Mouse (Mus musculus) left cerebral cortex, adult 2 months (tissue): ENCODE results near the gene Bmp4. TPM values are rescaled to one million over a fixed set of nuclear protein-coding genes. Genes with fewer than 3 reads are reported as not detected.

ENCODE experiments used
- DNase-seq, 2 experiments: peaks; one replicate each; pipeline ENCODE4 v3.0.0; 2021 to 2022; ENCODE audit warnings: low spot score in 2 of 2, mixed read lengths in 1 of 2; ENCODE audit errors: extremely low spot score in 1 of 2
- H3K27ac ChIP-seq: fragments of 200-600 bp; 2 replicates; pipeline ENCODE4 v1.8.1; 2022
- H3K4me3 ChIP-seq: fragments of 200-600 bp; 2 replicates; pipeline ENCODE4 v1.8.1; 2022
- CTCF ChIP-seq: fragments of 200-600 bp; IDR thresholded peaks from 2 replicates; pipeline ENCODE4 v1.8.1; 2022; ENCODE audit warnings: antibody characterized with exemption, mild to moderate bottlenecking, moderate library complexity
- intact Hi-C: fragments of 180-260 bp; cut with DNase I; formaldehyde crosslinking; loops from one replicate; pipeline ENCODE4 v1.15.1; 2025
- long read RNA-seq, 2 experiments: library from polyadenylated mRNA; stranded (forward); transcript quantifications; one replicate each; pipeline ENCODE4 v2.0.0; 2021; ENCODE audit warnings: borderline mapping rate in 2 of 2
- total RNA-seq, 2 experiments: library from RNA; stranded (reverse); gene quantifications; 2 replicates each; pipeline ENCODE4 v1.2.3; 2021

Bmp4 gene
- total RNA-seq, result 1 to 10 TPM; 4.2 to 6.0 TPM
- long read RNA-seq, experiment 1, partial matches to known transcripts, result 0 of 1 reads
- long read RNA-seq, experiment 1, other reads (novel, unspliced or antisense), result 0 of 1 reads
- long read RNA-seq, experiment 2, partial matches to known transcripts, result 0 of 1 reads
- long read RNA-seq, experiment 2, other reads (novel, unspliced or antisense), result 1 of 1 reads

GRCm38 (mm10) chr14:46390249-46390775 is at the start of gene Bmp4:
Gene Bmp4 (minus strand): TSS chr14:46390669.
- no peak within 1 kb of the TSS for H3K4me3 ChIP-seq
- no peak for DNase-seq
- intact Hi-C loops, result no loop called here

GRCm38 (mm10) chr14:46439461-46440048 is 49.1 kb upstream of the Bmp4 start:
- TF ChIP-seq CTCF, result no peak
- no peak overlapping the region for H3K27ac ChIP-seq
- no peak for DNase-seq
- intact Hi-C loops, result no loop called here
- no peak overlapping the region for H3K4me3 ChIP-seq

More at GRCm38 (mm10) chr14:46390249-46390775, at the start of gene Bmp4:
- TF ChIP-seq CTCF, result no peak
- no peak within 1 kb of the TSS for H3K27ac ChIP-seq

GRCm38 (mm10) chr14:46436471-46437090 is 46.1 kb upstream of the Bmp4 start:
- Histone ChIP-seq H3K27ac (no peak overlapping the region), H3K4me3 (no peak overlapping the region)
- no peak for DNase-seq
- intact Hi-C loops, result no loop called here
- TF ChIP-seq CTCF, result no peak

DNA sequence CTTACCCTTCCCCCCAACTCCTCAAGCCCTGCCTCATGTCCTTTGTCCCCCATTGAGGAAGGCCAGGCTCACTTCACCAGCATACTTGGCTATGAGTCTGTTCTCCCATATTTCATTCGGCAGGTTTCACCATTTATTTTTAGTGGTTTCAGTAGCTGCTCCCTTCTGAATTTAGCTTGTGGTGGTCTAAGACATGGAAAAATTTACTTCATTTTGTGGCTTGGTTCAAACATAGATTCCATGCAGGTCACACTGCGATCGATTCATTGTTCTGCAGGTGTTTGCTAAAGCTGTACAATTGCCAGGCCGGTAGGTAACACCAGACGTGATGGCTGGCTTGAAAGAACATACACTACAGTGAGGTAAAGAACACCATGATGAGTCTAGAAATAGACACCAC is 39.8 kb upstream of the Bmp4 start:
- no peak overlapping the region for H3K4me3 ChIP-seq
- no peak overlapping the region for H3K27ac ChIP-seq
- no peak for DNase-seq
- intact Hi-C loops, result no loop called here
- TF ChIP-seq CTCF, result no peak

- intact Hi-C loops, result no loop called here
- no peak for TF ChIP-seq CTCF
- no peak overlapping the region for H3K27ac ChIP-seq
- H3K4me3 ChIP-seq, result no peak overlapping the region
- no peak for DNase-seq
Observed at GRCm38 (mm10) chr14:46427251-46427650, 36.8 kb upstream of the Bmp4 start.

DNA sequence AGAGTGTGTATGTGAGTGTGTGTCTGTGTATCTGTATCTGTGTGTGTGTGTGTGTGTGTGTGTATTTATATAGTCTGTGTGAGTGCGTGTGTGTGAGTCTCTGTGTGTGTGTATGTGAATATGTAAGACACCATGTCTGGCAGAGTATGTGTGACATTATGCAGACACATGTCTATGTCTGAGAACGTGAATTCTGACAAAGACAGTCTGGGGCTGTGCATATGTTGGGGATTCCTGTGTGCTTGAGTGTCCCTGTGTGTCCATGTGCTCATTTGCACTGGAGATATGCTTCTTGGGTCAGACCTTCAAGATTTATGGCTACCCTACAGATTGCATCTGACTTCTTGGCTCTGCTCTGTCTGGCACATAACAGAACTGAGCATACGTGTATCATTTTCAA is 31.4 kb upstream of the Bmp4 start:
- TF ChIP-seq CTCF, result no peak
- H3K27ac ChIP-seq, result no peak overlapping the region
- intact Hi-C loops, result no loop called here
- no peak overlapping the region for H3K4me3 ChIP-seq
- DNase-seq, result no peak

- TF ChIP-seq CTCF, result no peak
- DNase-seq, result no peak
- H3K4me3 ChIP-seq, result no peak overlapping the region
- H3K27ac ChIP-seq, result no peak overlapping the region
- intact Hi-C loops, result no loop called here
Observed at GRCm38 (mm10) chr14:46419269-46419668, 28.8 kb upstream of the Bmp4 start.

DNA sequence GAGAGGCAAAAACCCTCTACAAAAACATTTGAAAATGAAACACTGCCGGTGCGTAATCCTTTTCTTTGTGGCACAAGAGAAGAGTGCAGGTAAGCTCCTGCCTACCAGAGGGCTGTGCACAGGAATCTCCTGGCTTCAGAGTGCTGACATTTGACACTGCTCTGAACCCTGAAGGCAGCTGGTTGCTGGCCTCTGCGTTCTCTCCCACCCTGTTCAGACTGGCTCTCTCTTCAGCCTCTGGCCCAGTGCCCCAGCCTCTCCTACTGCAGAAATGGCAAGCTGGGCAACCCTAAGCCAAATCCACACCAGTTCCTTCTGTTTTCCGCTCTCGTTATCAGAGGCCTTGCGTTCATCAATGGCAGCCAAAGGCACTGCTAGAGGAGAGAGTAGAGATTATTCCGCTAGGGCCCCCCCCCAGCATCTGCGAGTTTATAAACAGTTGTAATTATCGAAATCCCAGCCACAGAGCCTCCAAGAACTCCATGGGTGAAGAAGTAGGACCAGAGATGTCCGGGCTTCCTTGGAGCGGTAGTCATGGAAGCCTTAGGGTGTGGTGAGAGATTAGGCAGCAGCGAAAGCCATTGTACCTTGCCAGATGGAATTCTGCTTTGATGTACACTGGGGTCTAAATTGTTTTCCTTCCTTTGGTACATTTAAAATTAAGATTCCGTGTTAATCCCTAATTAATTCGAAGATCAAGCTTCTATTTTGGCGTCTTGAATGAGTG is 28.1 kb upstream of the Bmp4 start:
- TF ChIP-seq CTCF, result no peak
- intact Hi-C loops, result no loop called here
- DNase-seq, result no peak
- no peak overlapping the region for H3K4me3 ChIP-seq
- H3K27ac ChIP-seq, result no peak overlapping the region

DNA sequence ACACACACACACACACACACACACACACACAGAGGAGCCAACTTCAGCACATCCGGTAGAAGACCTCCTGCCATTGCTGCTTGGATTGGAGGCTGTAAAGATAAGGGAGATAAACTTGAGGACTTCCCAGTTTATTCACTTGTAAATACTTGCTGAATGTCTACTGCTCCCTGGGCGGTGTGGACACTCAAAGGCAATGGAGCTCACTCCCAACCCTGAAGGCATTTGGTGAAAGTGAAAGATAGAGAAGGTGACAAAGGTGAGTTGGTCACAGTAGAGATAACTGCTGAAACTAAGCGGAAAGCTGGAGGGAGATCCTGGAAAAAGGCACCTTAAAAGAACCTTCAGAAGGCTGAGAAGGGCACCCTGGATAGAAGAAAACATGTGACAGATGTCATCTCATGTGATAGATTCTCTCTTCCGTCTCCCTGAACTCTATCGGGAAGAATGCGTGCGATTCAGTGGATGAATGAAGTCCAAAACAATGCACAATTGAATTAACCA is 22.1 kb upstream of the Bmp4 start:
- H3K27ac ChIP-seq, result no peak overlapping the region
- TF ChIP-seq CTCF, result no peak
- DNase-seq, result no peak
- H3K4me3 ChIP-seq, result no peak overlapping the region
- intact Hi-C loops, result no loop called here

DNA sequence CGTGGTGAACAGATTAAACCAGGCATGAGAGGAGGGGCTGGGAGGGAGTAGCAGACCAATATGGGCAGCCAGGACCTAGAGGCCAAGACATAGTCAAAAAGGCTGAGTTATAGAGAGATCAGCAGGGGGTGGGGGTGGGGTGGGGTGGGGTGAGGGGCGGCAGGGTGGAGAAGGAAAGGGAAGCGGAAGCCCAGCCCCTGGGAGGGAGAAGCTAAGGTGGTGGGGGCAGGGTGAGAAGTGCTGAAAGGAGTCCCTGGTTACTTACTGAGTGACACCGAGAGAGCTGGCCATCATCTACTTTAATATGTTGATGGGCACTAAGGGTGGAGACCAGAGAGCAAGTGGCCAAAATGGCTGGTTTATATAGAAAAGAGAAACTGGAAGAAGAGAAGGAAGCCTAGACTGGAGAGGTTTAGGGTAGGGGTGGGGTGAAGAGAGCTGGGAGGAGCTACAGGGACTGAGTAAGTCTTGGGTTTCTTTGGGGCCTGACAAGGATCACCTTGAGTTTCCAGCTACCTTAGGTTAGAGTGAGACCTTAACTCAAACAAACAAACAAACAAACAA is 20.2 kb upstream of the Bmp4 start:
- no peak overlapping the region for H3K27ac ChIP-seq

GRCm38 (mm10) chr14:46409016-46409415 is 18.5 kb upstream of the Bmp4 start:
- Histone ChIP-seq H3K27ac (no peak overlapping the region), H3K4me3 (no peak overlapping the region)
- no peak for TF ChIP-seq CTCF
- intact Hi-C loops, result no loop called here
- no peak for DNase-seq

More for the DNA sequence above, 20.2 kb upstream of the Bmp4 start:
- no peak overlapping the region for H3K4me3 ChIP-seq
- intact Hi-C loops, result no loop called here
- no peak for DNase-seq
- TF ChIP-seq CTCF, result no peak
